In the genomic region with DNA sequence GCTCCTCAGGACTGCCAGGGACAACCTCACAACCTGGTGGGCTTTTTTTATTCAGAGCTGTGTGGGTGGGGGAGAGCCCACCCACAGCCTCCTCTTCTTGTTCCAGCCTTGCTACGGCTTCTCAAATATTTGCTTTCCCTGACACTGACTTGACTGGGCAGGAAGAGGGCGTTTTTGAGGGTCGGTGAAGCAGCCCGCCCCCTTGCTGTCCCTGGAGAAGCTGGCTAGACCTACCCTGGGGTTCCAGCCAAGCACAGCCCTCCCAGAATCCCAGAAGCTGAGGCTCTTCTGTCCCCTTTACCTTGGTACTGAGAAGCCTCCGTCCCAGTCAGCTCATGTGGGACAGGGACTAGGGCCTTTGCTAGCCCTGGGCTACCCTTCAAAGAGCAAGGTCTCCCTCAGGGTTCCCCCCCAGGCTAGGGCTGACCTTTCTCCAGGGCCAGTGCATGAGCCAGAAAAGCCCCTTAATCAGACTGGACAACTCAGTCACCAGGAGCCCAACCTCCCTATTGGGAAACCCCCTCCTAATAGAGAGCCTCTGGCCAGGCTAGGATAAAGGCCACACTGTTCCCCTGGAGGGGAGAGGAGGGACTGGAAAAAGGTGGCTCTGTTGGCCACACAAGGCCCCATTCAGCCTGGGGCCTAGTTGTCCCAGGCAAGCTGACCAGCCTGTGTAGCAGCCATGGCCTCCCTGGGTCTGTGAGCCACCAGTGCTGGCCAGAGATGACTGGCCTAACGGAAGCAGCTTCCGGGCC, we compare ENCODE assay signal across 9 mouse cellular contexts. TPM values are rescaled to one million over a fixed set of nuclear protein-coding genes. Genes with fewer than 3 reads are reported as not detected.
DNase-seq lines count a peak whose midpoint lies in the region; ATAC-seq and TF ChIP-seq lines count a peak whose summit lies in the region.
"Had no signal": no experiment of that assay in that cellular context is flagged by ENCODE, and none has a peak within 500 bp of the region (broad histone marks: within the 10 kb centered on the region; RNA-seq: fewer than 3 reads in every experiment).

No protein-coding gene starts in this region.

- ATAC-seq in heart, embryonic 11.5 days (replicated peaks; ENCODE audit: insufficient number of reproducible peaks, low FRiP score, low TSS enrichment) = no peak
- no peak for ATAC-seq in erythroid progenitor cell, adult 5-6 weeks (replicated peaks; ENCODE audit: low FRiP score, poor library complexity, severe bottlenecking)

- H3K4me1 ChIP-seq in heart, embryonic 11.5 days (ENCODE audit: control insufficient read depth, insufficient read depth, low read length) = peaks cover 39% of the 10 kb centered on the region
- no peaks in the 10 kb centered on the region for H3K4me1 ChIP-seq in spleen, adult 2 months (ENCODE audit: control insufficient read depth, insufficient read depth, insufficient read length)

- peak overlapping the region; percentile 34; the same call in 1 of the 2 replicates for H3K9ac ChIP-seq in heart, embryonic 11.5 days (ENCODE audit: low read depth, low read length)

- no peaks in the 10 kb centered on the region for H3K27me3 ChIP-seq in heart, embryonic 11.5 days (ENCODE audit: control insufficient read depth, insufficient read depth, low read length)
- peaks cover 7% of the 10 kb centered on the region for H3K27me3 ChIP-seq in spleen, adult 2 months (ENCODE audit: control insufficient read depth, insufficient read depth, low read length)
- H3K27me3 ChIP-seq in myocyte (ENCODE audit: control insufficient read depth, insufficient read depth, insufficient read length) = no peaks in the 10 kb centered on the region

- H3K4me3 ChIP-seq in heart, embryonic 11.5 days (ENCODE audit: low read depth, low read length) = no peak overlapping the region
- no peak overlapping the region for H3K4me3 ChIP-seq in spleen, adult 2 months (ENCODE audit: extremely low read depth, insufficient read depth, insufficient read length)
- peak overlapping the region; percentile 54 for H3K4me3 ChIP-seq in layer of hippocampus, adult 2 months
- peak overlapping the region; percentile 91 for H3K4me3 ChIP-seq in myocyte

- WGBS in heart, embryonic 11.5 days (ENCODE audit: insufficient replicate concordance) = 47% methylated on average over 7 of the region's 7 CpGs
- WGBS in spleen, adult 2 months = 73% methylated on average over 7 of the region's 7 CpGs

- no peak for TF ChIP-seq POLR2A in spleen, adult 2 months (IDR thresholded peaks at IDR 0.05; ENCODE audit: low read depth, low read length)
- TF ChIP-seq POLR2A in myocyte (IDR thresholded peaks at IDR 0.05; ENCODE audit: insufficient read length, low read depth) = no peak

- H3K27ac ChIP-seq in heart, embryonic 11.5 days (ENCODE audit: low read depth, low read length) = peak overlapping the region; percentile 23; the same call in 1 of the 2 replicates
- H3K27ac ChIP-seq in spleen, adult 2 months (ENCODE audit: insufficient read depth, low read length) = 0 out of 2 replicates have a peak overlapping the region, but pooled peaks have one; percentile 41
- peak overlapping the region; percentile 90 for H3K27ac ChIP-seq in layer of hippocampus, adult 2 months
- H3K27ac ChIP-seq: macrophage had no signal

- peaks cover 25% of the 10 kb centered on the region for H3K36me3 ChIP-seq in heart, embryonic 11.5 days (ENCODE audit: control insufficient read depth, insufficient read depth, low read length)
- H3K36me3 ChIP-seq in spleen, adult 2 months (ENCODE audit: control insufficient read depth, insufficient read depth, low read length) = no peaks in the 10 kb centered on the region
- peaks cover 11% of the 10 kb centered on the region for H3K36me3 ChIP-seq in myocyte (ENCODE audit: control insufficient read depth, insufficient read depth)

- H3K79me2 ChIP-seq in myocyte (ENCODE audit: control insufficient read depth, insufficient read depth) = peaks cover 33% of the 10 kb centered on the region

- no peak for DNase-seq in heart, adult 9 months (ENCODE audit: low spot score in 2 of 2)
- no peak for DNase-seq in spleen, adult 2 months (ENCODE audit: low read depth in 1 of 2, low spot score in 2 of 2)
- DNase-seq in spleen, postnatal 10 days (ENCODE audit: low spot score in 2 of 2) = no peak
- peak in 1 of 2 experiments; percentile 82 for DNase-seq in layer of hippocampus, adult 2 months (ENCODE audit: low spot score in 2 of 2)
- no peak for DNase-seq in urinary bladder, adult 18-20 months (ENCODE audit: low spot score in 2 of 2)

- H3K9me3 ChIP-seq in heart, embryonic 11.5 days (replicated peaks; ENCODE audit: control insufficient read depth, low read length) = no peaks in the 10 kb centered on the region

- TF ChIP-seq CTCF in spleen, adult 2 months (IDR thresholded peaks at IDR 0.05; ENCODE audit: extremely low read depth, insufficient read depth, insufficient read length, insufficient replicate concordance) = no peak
- TF ChIP-seq CTCF in layer of hippocampus, adult 2 months (conservative IDR thresholded peaks at IDR 0.05) = peak; percentile 57

- no peak overlapping the region for H3ac ChIP-seq in myocyte (ENCODE audit: control insufficient read depth, insufficient read length)

- H3K4me2 ChIP-seq in heart, embryonic 11.5 days = no peak overlapping the region
- peak overlapping the region; percentile 86 for H3K4me2 ChIP-seq in myocyte (ENCODE audit: low read depth)

TF ChIP-seq in myocyte, 11 proteins besides CTCF, POLR2A, EP300 and RAD21:
- TF ChIP-seq E2F4 (IDR thresholded peaks at IDR 0.05; ENCODE audit: insufficient read depth) (no peak), TCF3 (IDR thresholded peaks at IDR 0.05; ENCODE audit: insufficient read length, low read depth) (no peak), SRF (IDR thresholded peaks at IDR 0.05; ENCODE audit: control insufficient read depth, insufficient read length, low read depth) (no peak), USF1 (IDR thresholded peaks at IDR 0.05; ENCODE audit: low read depth) (no peak), MYOD1 (IDR thresholded peaks at IDR 0.05; ENCODE audit: control insufficient read depth in 1 of 3, insufficient read length in 2 of 3, low read depth in 2 of 3) (no peak), REST (IDR thresholded peaks at IDR 0.05; ENCODE audit: insufficient read depth, insufficient read length) (no peak), MYOG (IDR thresholded peaks at IDR 0.05; ENCODE audit: control insufficient read depth in 1 of 3, insufficient read depth in 1 of 3, insufficient read length in 2 of 3, low read depth in 2 of 3) (no peak), POLR2AphosphoS2 (IDR thresholded peaks at IDR 0.05; ENCODE audit: insufficient read length, low read depth) (no peak), TCF12 (IDR thresholded peaks at IDR 0.05; ENCODE audit: insufficient read depth, poor library complexity, severe bottlenecking) (no peak), CEBPB (IDR thresholded peaks at IDR 0.05; ENCODE audit: insufficient read depth, poor library complexity, severe bottlenecking) (no peak), MAX (IDR thresholded peaks at IDR 0.05; ENCODE audit: low read depth) (no peak)
TF ChIP-seq in myocyte: peak in this region for 0.

RNA-seq across cellular contexts. Expression of gene Mtss1l, which starts 4.0 kb away (rescaled TPM):
- 9.2 and 9.5 TPM in 2 replicates for polyA plus RNA-seq in heart, embryonic 11.5 days (2014; fragmentation: Nextera tagmentation; extraction: Ambion mirVana)
- 34.8 and 39.4 TPM in 2 replicates for polyA plus RNA-seq in spleen, adult 2 months (2012; rRNA removed)
- total RNA-seq in layer of hippocampus, adult 2 months (2021) = 100 to 1,000 TPM; 210 TPM
- polyA plus RNA-seq in myocyte (2012; fragmentation: generic; extraction: Trizol) = 108 TPM
- not detected in 2 replicates for total RNA-seq in erythroid progenitor cell, adult 5-6 weeks (2015; ENCODE audit: low replicate concordance)
- not detected in 2 replicates for total RNA-seq in erythroid progenitor cell, adult 5-6 weeks (2017; ENCODE audit: low replicate concordance)

Comparison
In these comparisons a context has a peak if more than half of its experiments do, and no peak if none do; other contexts are left out.
1. H3K27ac ChIP-seq: peak in every context shown above with its lines; median percentile 90 in layer of hippocampus, adult 2 months; 41 in spleen, adult 2 months; 23 in heart, embryonic 11.5 days.
2. H3K4me3 ChIP-seq: peak in layer of hippocampus, adult 2 months (single experiment) and myocyte (single experiment); none in heart, embryonic 11.5 days (single experiment) and spleen, adult 2 months (single experiment).